Mouse (Mus musculus): ENCODE results near the gene Drd1.

DNA sequence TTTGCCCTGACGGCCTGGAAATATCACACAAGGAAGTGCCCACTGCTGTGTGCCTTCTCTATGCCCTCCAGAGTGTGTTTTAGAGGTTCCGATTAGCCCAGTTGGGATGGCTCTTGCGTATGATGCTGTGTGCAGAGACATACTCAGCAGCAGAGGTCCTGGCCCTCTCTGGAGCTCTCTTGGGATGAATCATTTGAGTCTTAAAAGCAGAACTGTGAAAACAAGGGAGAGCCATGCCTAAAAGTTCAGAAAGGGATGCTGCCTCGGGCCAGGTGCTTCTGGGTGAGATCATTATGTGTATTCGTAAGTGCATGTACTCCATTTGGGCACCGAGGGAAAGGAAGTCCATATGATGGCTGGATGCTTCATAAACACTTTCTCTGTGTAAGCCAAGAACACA lies 42.3 kb upstream of the Drd1 start:
- TF ChIP-seq POLR2A (IDR thresholded peaks at IDR 0.05; ENCODE audit: borderline replicate concordance, low read depth, low read length) (no peak), CTCF (IDR thresholded peaks at IDR 0.05; ENCODE audit: low read depth, low read length) (no peak)

Measured in bone marrow macrophage, adult 2 months (primary cell).